Mouse (Mus musculus) lung, postnatal 0 days (tissue): Measurements from ENCODE around the gene Olfr325.

ENCODE experiments used
- CTCF ChIP-seq: IDR thresholded peaks from 2 replicates; pipeline ENCODE4 v1.5.1; 2016; ENCODE audit warnings: antibody characterized with exemption, mild to moderate bottlenecking
- EP300 ChIP-seq: IDR thresholded peaks from 2 replicates; pipeline ENCODE4 v1.6.1; 2016; ENCODE audit warnings: antibody characterized with exemption, mild to moderate bottlenecking, control low read depth

GRCm38 (mm10) chr11:58577430-58577829, at the start of gene Olfr325:
- TF ChIP-seq CTCF (no peak), EP300 (no peak)
